Mouse (Mus musculus): ENCODE data around the gene Nsun2.
A peak's percentile ranks its signal among the peaks of the same experiment; 100 is the strongest.

The Nsun2 gene

GRCm38 (mm10) chr13:69524158-69524530 is 9.4 kb upstream of the Nsun2 start:
- DNase-seq (ENCODE audit: low spot score in 2 of 2) = no peak

- DNase-seq (ENCODE audit: low spot score in 2 of 2) = no peak
These were observed 7.7 kb upstream of the Nsun2 start for GRCm38 (mm10) chr13:69525867-69526266.

GRCm38 (mm10) chr13:69528531-69528930 is 5.0 kb upstream of the Nsun2 start:
- no peak for DNase-seq (ENCODE audit: low spot score in 2 of 2)

- no peak for DNase-seq (ENCODE audit: low spot score in 2 of 2)
These were observed 3.4 kb upstream of the Nsun2 start for GRCm38 (mm10) chr13:69530156-69530555.

GRCm38 (mm10) chr13:69530951-69531350 is 2.6 kb upstream of the Nsun2 start:
- DNase-seq (ENCODE audit: low spot score in 2 of 2) = no peak

- DNase-seq (ENCODE audit: low spot score in 2 of 2) = no peak
These were observed 2.1 kb upstream of the Nsun2 start for GRCm38 (mm10) chr13:69531431-69531830.

- peak in 1 of 2 experiments; percentile 37 for DNase-seq (ENCODE audit: low spot score in 2 of 2)
These were observed 1.2 kb upstream of the Nsun2 start for GRCm38 (mm10) chr13:69532101-69532892.

- peak in 1 of 2 experiments; percentile 9 for DNase-seq (ENCODE audit: low spot score in 2 of 2)
These were observed 597 bp upstream of the Nsun2 start for GRCm38 (mm10) chr13:69532893-69533404.

- no peak for DNase-seq (ENCODE audit: low spot score in 2 of 2)
These were observed 748 bp downstream of the Nsun2 start, which contains the start of gene Tent4a for GRCm38 (mm10) chr13:69534334-69534653. Tent4a (minus strand) TSS chr13:69534617.

- peak; percentile 94 to 98 for DNase-seq (ENCODE audit: low spot score in 2 of 2)
These were observed 1.4 kb downstream of the Nsun2 start for GRCm38 (mm10) chr13:69534654-69535551.

GRCm38 (mm10) chr13:69536021-69536420 is 2.5 kb downstream of the Nsun2 start:
- peak in 1 of 2 experiments; percentile 10 for DNase-seq (ENCODE audit: low spot score in 2 of 2)

- DNase-seq (ENCODE audit: low spot score in 2 of 2) = no peak
These were observed 3.8 kb downstream of the Nsun2 start for GRCm38 (mm10) chr13:69537366-69537765.

GRCm38 (mm10) chr13:69538327-69538726 is 4.8 kb downstream of the Nsun2 start:
- DNase-seq (ENCODE audit: low spot score in 2 of 2) = peak in 1 of 2 experiments; percentile 38

GRCm38 (mm10) chr13:69541209-69541608 is 7.7 kb downstream of the Nsun2 start:
- no peak for DNase-seq (ENCODE audit: low spot score in 2 of 2)

GRCm38 (mm10) chr13:69541776-69542175 is 8.2 kb downstream of the Nsun2 start:
- DNase-seq (ENCODE audit: low spot score in 2 of 2) = no peak

GRCm38 (mm10) chr13:69542571-69543352 is 9.2 kb downstream of the Nsun2 start:
- no peak for DNase-seq (ENCODE audit: low spot score in 2 of 2)

GRCm38 (mm10) chr13:69543595-69543994 is 10.0 kb downstream of the Nsun2 start:
- no peak for DNase-seq (ENCODE audit: low spot score in 2 of 2)

- DNase-seq (ENCODE audit: low spot score in 2 of 2) = peak in 1 of 2 experiments; percentile 70
These were observed 11.5 kb downstream of the Nsun2 start for GRCm38 (mm10) chr13:69545019-69545418.

GRCm38 (mm10) chr13:69547488-69548180 is 14.1 kb downstream of the Nsun2 start:
- no peak for DNase-seq (ENCODE audit: low spot score in 2 of 2)

GRCm38 (mm10) chr13:69549980-69550379 is 16.4 kb downstream of the Nsun2 start:
- no peak for DNase-seq (ENCODE audit: low spot score in 2 of 2)

- no peak for DNase-seq (ENCODE audit: low spot score in 2 of 2)
These were observed 17.3 kb downstream of the Nsun2 start for GRCm38 (mm10) chr13:69550831-69551230.
